Mouse (Mus musculus): Measurements from ENCODE around the gene Pou2f2. TPM values are rescaled to one million over a fixed set of nuclear protein-coding genes. Genes with fewer than 3 reads are reported as not detected.

Pou2f2 gene
- total and polyA plus RNA-seq, 2 experiments, result 0.37 to 1.2 TPM

DNA sequence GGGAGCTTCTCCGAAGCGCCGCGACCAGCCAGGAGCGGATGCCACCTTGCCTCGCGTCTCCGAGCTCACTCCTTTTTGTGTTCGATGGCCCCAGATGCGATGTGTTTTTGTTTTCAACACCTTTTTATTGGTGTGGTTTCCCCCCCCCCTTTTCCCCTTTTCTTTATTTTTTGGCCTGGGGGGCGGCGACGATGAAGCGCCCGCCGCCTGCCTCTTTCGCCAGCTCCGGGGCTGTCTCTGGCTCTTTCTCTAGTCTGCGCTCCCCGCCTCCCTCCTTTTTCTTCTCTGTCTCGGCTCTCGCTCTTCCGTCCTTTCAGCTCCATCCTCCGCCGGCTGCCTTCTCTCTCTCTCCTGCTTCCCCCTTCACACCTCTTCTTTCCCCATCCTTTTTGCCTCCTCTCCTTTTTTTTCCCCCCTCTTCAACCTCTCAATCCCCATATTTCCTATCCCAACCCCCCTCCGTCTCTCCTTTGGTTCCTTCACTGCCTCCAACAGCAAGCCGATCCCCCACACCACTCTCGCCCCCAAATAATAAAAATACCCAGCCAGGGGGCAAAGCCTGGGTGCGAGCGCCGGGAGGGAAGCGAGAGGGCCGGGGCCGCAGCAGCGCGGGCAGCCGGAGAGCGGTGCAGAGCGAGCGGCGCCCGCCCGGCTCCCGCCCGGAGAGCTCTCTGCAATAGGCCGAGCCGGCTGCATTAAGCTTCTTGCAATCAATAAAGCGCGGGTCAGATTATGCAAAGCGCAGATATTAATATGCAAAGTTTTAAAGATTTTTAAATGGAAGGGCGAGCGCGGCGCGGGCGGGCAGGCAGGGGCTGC, 530 bp downstream of the Pou2f2 start:
- 4% methylated on average over 56 of the region's 56 CpGs for WGBS
- H3K36me3 ChIP-seq (ENCODE audit: control insufficient read depth, insufficient read depth, low read length), result no peaks in the 10 kb centered on the region
- peaks cover 15% of the 10 kb centered on the region for H3K27me3 ChIP-seq (ENCODE audit: control insufficient read depth, insufficient read depth, low read length)
- no peaks in the 10 kb centered on the region for H3K4me1 ChIP-seq (ENCODE audit: control insufficient read depth, insufficient read depth, low read length)
- no peak for DNase-seq (ENCODE audit: extremely low read depth, low read depth, low spot score)
- H3K4me3 ChIP-seq (ENCODE audit: insufficient read depth, low read depth, low read length), result no peak overlapping the region; the same call in 1 of the 2 replicates
- H3K9ac ChIP-seq (ENCODE audit: low read depth, low read length), result no peak overlapping the region
- TF ChIP-seq CTCF (IDR thresholded peaks at IDR 0.05; ENCODE audit: low read depth, low read length) (no peak), POLR2A (IDR thresholded peaks at IDR 0.05; ENCODE audit: extremely low read depth, insufficient read depth, low read length) (no peak)
- H3K79me2 ChIP-seq (ENCODE audit: control insufficient read depth, insufficient read depth, low read length), result no peaks in the 10 kb centered on the region
- H3K27ac ChIP-seq (replicated peaks; ENCODE audit: insufficient read depth, low read depth, low read length), result no peak overlapping the region

DNA sequence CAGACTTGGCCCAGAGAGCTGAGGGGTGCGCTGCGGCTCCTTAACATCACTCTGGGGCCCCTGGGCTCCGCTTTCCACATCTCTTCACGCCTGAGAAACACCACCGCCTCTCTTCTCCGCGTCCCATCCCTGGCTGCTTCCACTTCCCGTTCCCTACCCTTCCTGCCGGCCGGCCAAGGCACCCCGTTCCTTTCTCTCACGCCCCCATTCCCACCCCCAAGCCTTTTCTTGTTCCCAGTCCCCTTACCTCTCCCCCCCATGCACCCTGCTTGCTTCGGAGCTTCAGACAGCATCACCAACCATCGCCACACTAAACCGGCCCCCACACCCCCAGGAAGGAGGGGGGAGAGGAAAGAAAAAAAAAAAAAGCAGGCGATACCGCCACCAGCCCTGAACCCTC, 1.2 kb downstream of the Pou2f2 start:
- WGBS, result 4% methylated on average over 17 of the region's 17 CpGs
- no peaks in the 10 kb centered on the region for H3K79me2 ChIP-seq (ENCODE audit: control insufficient read depth, insufficient read depth, low read length)
- no peaks in the 10 kb centered on the region for H3K36me3 ChIP-seq (ENCODE audit: control insufficient read depth, insufficient read depth, low read length)
- no peaks in the 10 kb centered on the region for H3K4me1 ChIP-seq (ENCODE audit: control insufficient read depth, insufficient read depth, low read length)
- no peak overlapping the region for H3K27ac ChIP-seq (replicated peaks; ENCODE audit: insufficient read depth, low read depth, low read length)
- peaks cover 15% of the 10 kb centered on the region for H3K27me3 ChIP-seq (ENCODE audit: control insufficient read depth, insufficient read depth, low read length)
- no peak for DNase-seq (ENCODE audit: extremely low read depth, low read depth, low spot score)
- no peak overlapping the region for H3K9ac ChIP-seq (ENCODE audit: low read depth, low read length)
- H3K4me3 ChIP-seq (ENCODE audit: insufficient read depth, low read depth, low read length), result no peak overlapping the region
- no peak for TF ChIP-seq POLR2A (IDR thresholded peaks at IDR 0.05; ENCODE audit: extremely low read depth, insufficient read depth, low read length)
- no peak for TF ChIP-seq CTCF (IDR thresholded peaks at IDR 0.05; ENCODE audit: low read depth, low read length)

GRCm38 (mm10) chr7:25174343-25174742, 5.2 kb downstream of the Pou2f2 start:
- no peak for DNase-seq (ENCODE audit: extremely low read depth, low read depth, low spot score)
- H3K27ac ChIP-seq (replicated peaks; ENCODE audit: insufficient read depth, low read depth, low read length), result no peak overlapping the region
- H3K27me3 ChIP-seq (ENCODE audit: control insufficient read depth, insufficient read depth, low read length), result peaks cover 4% of the 10 kb centered on the region; the same call in 1 of the 2 replicates
- no peak overlapping the region for H3K9ac ChIP-seq (ENCODE audit: low read depth, low read length)
- H3K4me1 ChIP-seq (ENCODE audit: control insufficient read depth, insufficient read depth, low read length), result no peaks in the 10 kb centered on the region
- 75% methylated on average over 11 of the region's 11 CpGs for WGBS
- H3K4me3 ChIP-seq (ENCODE audit: insufficient read depth, low read depth, low read length), result no peak overlapping the region
- no peaks in the 10 kb centered on the region for H3K79me2 ChIP-seq (ENCODE audit: control insufficient read depth, insufficient read depth, low read length)
- H3K36me3 ChIP-seq (ENCODE audit: control insufficient read depth, insufficient read depth, low read length), result no peaks in the 10 kb centered on the region
- TF ChIP-seq POLR2A (IDR thresholded peaks at IDR 0.05; ENCODE audit: extremely low read depth, insufficient read depth, low read length) (no peak), CTCF (IDR thresholded peaks at IDR 0.05; ENCODE audit: low read depth, low read length) (no peak)

DNA sequence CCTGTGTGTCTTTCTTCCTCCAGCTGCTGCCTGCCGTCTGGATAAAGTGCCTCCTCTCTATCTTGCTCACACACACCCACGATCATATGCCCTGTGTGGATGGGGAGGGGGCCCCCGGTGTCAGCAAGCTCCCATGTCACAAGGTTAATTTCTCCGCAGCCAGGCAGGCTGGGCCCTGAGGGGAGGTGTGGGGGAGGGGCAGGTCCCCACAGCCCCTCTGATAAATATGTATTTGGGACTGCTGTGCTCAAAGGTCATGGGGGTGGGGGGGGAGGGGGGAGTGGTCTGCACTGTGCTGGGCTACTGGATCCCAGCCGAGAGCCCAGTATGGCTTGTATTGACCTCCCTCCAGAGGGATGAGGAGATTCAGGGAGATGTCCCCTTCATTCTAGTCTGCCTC, 6.9 kb downstream of the Pou2f2 start:
- TF ChIP-seq CTCF (IDR thresholded peaks at IDR 0.05; ENCODE audit: low read depth, low read length) (no peak), POLR2A (IDR thresholded peaks at IDR 0.05; ENCODE audit: extremely low read depth, insufficient read depth, low read length) (no peak)
- no peak overlapping the region for H3K27ac ChIP-seq (replicated peaks; ENCODE audit: insufficient read depth, low read depth, low read length)

GRCm38 (mm10) chr7:25170583-25170982, 8.9 kb downstream of the Pou2f2 start:
- Histone ChIP-seq H3K79me2 (ENCODE audit: control insufficient read depth, insufficient read depth, low read length) (no peaks in the 10 kb centered on the region), H3K36me3 (ENCODE audit: control insufficient read depth, insufficient read depth, low read length) (no peaks in the 10 kb centered on the region), H3K4me1 (ENCODE audit: control insufficient read depth, insufficient read depth, low read length) (no peaks in the 10 kb centered on the region), H3K9ac (ENCODE audit: low read depth, low read length) (no peak overlapping the region), H3K27ac (replicated peaks; ENCODE audit: insufficient read depth, low read depth, low read length) (no peak overlapping the region), H3K27me3 (ENCODE audit: control insufficient read depth, insufficient read depth, low read length) (no peaks in the 10 kb centered on the region), H3K4me3 (ENCODE audit: insufficient read depth, low read depth, low read length) (no peak overlapping the region)
- no peak for DNase-seq (ENCODE audit: extremely low read depth, low read depth, low spot score)
- TF ChIP-seq POLR2A (IDR thresholded peaks at IDR 0.05; ENCODE audit: extremely low read depth, insufficient read depth, low read length) (no peak), CTCF (IDR thresholded peaks at IDR 0.05; ENCODE audit: low read depth, low read length) (no peak)
- 33% methylated on average over 3 of the region's 3 CpGs for WGBS

More for the DNA sequence above, 6.9 kb downstream of the Pou2f2 start:
- peaks cover 4% of the 10 kb centered on the region; the same call in 1 of the 2 replicates for H3K27me3 ChIP-seq (ENCODE audit: control insufficient read depth, insufficient read depth, low read length)
- WGBS, result 32% methylated on average over 5 of the region's 5 CpGs
- H3K4me3 ChIP-seq (ENCODE audit: insufficient read depth, low read depth, low read length), result no peak overlapping the region
- H3K79me2 ChIP-seq (ENCODE audit: control insufficient read depth, insufficient read depth, low read length), result no peaks in the 10 kb centered on the region
- H3K9ac ChIP-seq (ENCODE audit: low read depth, low read length), result no peak overlapping the region
- H3K4me1 ChIP-seq (ENCODE audit: control insufficient read depth, insufficient read depth, low read length), result no peaks in the 10 kb centered on the region
- no peak for DNase-seq (ENCODE audit: extremely low read depth, low read depth, low spot score)
- no peaks in the 10 kb centered on the region for H3K36me3 ChIP-seq (ENCODE audit: control insufficient read depth, insufficient read depth, low read length)

DNA sequence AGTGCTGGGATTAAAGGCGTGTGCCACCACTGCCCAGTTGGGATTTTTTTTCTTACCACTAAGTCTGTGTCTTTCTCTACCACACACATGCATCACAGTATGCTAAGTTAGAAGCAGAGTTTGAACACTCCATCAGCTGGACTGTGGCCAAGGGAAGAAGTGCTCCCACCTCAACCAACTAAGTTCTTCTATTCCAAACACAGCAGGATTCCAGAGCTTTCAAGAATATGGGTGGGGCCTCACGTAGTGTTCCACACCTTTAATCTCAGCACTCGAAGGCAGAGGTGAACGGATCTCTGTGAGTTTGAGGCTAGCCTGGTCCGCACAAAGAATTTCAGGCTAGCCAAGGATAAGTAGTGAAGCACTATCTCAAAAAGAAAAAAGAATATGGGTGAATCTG, 13.4 kb downstream of the Pou2f2 start:
- Histone ChIP-seq H3K9ac (ENCODE audit: low read depth, low read length) (no peak overlapping the region), H3K27me3 (ENCODE audit: control insufficient read depth, insufficient read depth, low read length) (no peaks in the 10 kb centered on the region), H3K27ac (replicated peaks; ENCODE audit: insufficient read depth, low read depth, low read length) (no peak overlapping the region), H3K4me1 (ENCODE audit: control insufficient read depth, insufficient read depth, low read length) (no peaks in the 10 kb centered on the region), H3K79me2 (ENCODE audit: control insufficient read depth, insufficient read depth, low read length) (no peaks in the 10 kb centered on the region), H3K4me3 (ENCODE audit: insufficient read depth, low read depth, low read length) (no peak overlapping the region), H3K36me3 (ENCODE audit: control insufficient read depth, insufficient read depth, low read length) (no peaks in the 10 kb centered on the region)
- WGBS, result 73% methylated on average over 5 of the region's 5 CpGs
- no peak for DNase-seq (ENCODE audit: extremely low read depth, low read depth, low spot score)
- TF ChIP-seq POLR2A (IDR thresholded peaks at IDR 0.05; ENCODE audit: extremely low read depth, insufficient read depth, low read length), result no peak
- TF ChIP-seq CTCF (IDR thresholded peaks at IDR 0.05; ENCODE audit: low read depth, low read length), result no peak

Data from liver, adult 2 months (tissue).